Mouse (Mus musculus) liver, postnatal 0 days (tissue): ENCODE measurements around the gene Olfr556. TPM values are rescaled to one million over a fixed set of nuclear protein-coding genes. Genes with fewer than 3 reads are reported as not detected.
"Not testable (repeated sequence)": the region's sequence is repeated elsewhere in the genome, so short reads cannot be mapped to it uniquely, and the experiment has no call there.

Experiments used
- ATAC-seq: fragments of 200-750 bp; cut with Nextera tagmentation; 2 replicates; pipeline ENCODE4 v1.8.0; 2017; ENCODE audit warnings: mild to moderate bottlenecking, moderate library complexity
- DNase-seq: peaks from one replicate; pipeline ENCODE4 v3.0.0-alpha.2; 2016
- H3K27ac ChIP-seq: fragments of 300-500 bp; sonication (generic); 2 replicates; pipeline ENCODE4 v1.5.1; 2014; ENCODE audit warnings: antibody characterized with exemption, moderate library complexity, mild to moderate bottlenecking, low read depth
- H3K27me3 ChIP-seq: fragments of 300-500 bp; sonication (generic); 2 replicates; pipeline ENCODE4 v1.6.1; 2014; ENCODE audit warnings: low read length, control low read depth, mixed read lengths; ENCODE audit not compliant: insufficient read depth
- H3K36me3 ChIP-seq: fragments of 300-500 bp; sonication (generic); replicated peaks from 2 replicates; pipeline ENCODE4 v1.6.1; 2014; ENCODE audit warnings: mild to moderate bottlenecking, control low read depth, low read length, moderate library complexity, mixed read lengths; ENCODE audit not compliant: insufficient read depth
- H3K4me1 ChIP-seq: fragments of 300-500 bp; sonication (generic); 2 replicates; pipeline ENCODE4 v1.6.1; 2014; ENCODE audit warnings: antibody characterized with exemption, mild to moderate bottlenecking, control low read depth; ENCODE audit not compliant: insufficient read depth
- H3K4me2 ChIP-seq: fragments of 300-500 bp; sonication (generic); 2 replicates; pipeline ENCODE4 v1.6.1; 2014; ENCODE audit warnings: low read depth, mild to moderate bottlenecking, low read length, moderate library complexity, mixed read lengths
- H3K4me3 ChIP-seq: fragments of 300-500 bp; sonication (generic); 2 replicates; pipeline ENCODE4 v1.5.1; 2014; ENCODE audit warnings: low read depth, low read length
- H3K9ac ChIP-seq: fragments of 300-500 bp; sonication (generic); replicated peaks from 2 replicates; pipeline ENCODE4 v1.6.1; 2014; ENCODE audit warnings: mild to moderate bottlenecking, moderate library complexity
- H3K9me3 ChIP-seq: fragments of 300-500 bp; sonication (generic); 2 replicates; pipeline ENCODE4 v1.6.1; 2016; ENCODE audit warnings: mild to moderate bottlenecking, control low read depth, low read length, mixed read lengths
- CTCF ChIP-seq: sonication (generic); IDR thresholded peaks from 2 replicates; pipeline ENCODE4 v1.5.1; 2016; ENCODE audit warnings: antibody characterized with exemption, low read depth
- EP300 ChIP-seq: IDR thresholded peaks from 2 replicates; pipeline ENCODE4 v1.6.1; 2016; ENCODE audit warnings: antibody characterized with exemption, low read depth, mild to moderate bottlenecking
- WGBS: fragments of 180-500 bp; shearing (Covaris S2); extraction: QIAGEN DNeasy Blood & Tissue Kit; methylation state at CpG from one replicate; pipeline ENCODE4 v1.1.7; 2014; ENCODE audit not compliant: insufficient replicate concordance; 5-methylcytosine and 5-hydroxymethylcytosine counted together
- polyA plus RNA-seq: library from polyadenylated mRNA; unstranded; fragments of >200 nt; fragmentation: Nextera tagmentation; extraction: Ambion mirVana; gene quantifications from 2 replicates; pipeline ENCODE4 v1.2.1, GENCODE M21; 2015

Olfr556 gene
- polyA plus RNA-seq: not detected in 2 replicates

- TF ChIP-seq EP300 (no peak), CTCF (no peak)
- no peak for ATAC-seq
Measured at GRCm38 (mm10) chr7:102664599-102664998, at the start of gene Olfr556. Gene Olfr556 (plus strand): TSS chr7:102664899.

GRCm38 (mm10) chr7:102618118-102618517, 46.6 kb upstream of the Olfr556 start, which contains the start of gene Olfr553:
Gene Olfr553 (minus strand): TSS chr7:102618218.
- H3K36me3 ChIP-seq: no peaks in the 10 kb centered on the region
- no peaks in the 10 kb centered on the region for H3K9me3 ChIP-seq
- no peak within 1 kb of the TSS for H3K4me3 ChIP-seq
- no peaks in the 10 kb centered on the region for H3K4me1 ChIP-seq
- H3K27me3 ChIP-seq: no peaks in the 10 kb centered on the region
- DNase-seq (no peak), ATAC-seq (no peak)
- no peak within 1 kb of the TSS for H3K4me2 ChIP-seq
- TF ChIP-seq CTCF: no peak
- no peak for TF ChIP-seq EP300
- H3K27ac ChIP-seq: no peak within 1 kb of the TSS
- H3K9ac ChIP-seq: no peak within 1 kb of the TSS

More at GRCm38 (mm10) chr7:102664599-102664998, at the start of gene Olfr556:
- no peak within 1 kb of the TSS for H3K4me3 ChIP-seq
- 69% methylated on average over 3 of the region's 3 CpGs for WGBS
- H3K4me1 ChIP-seq: no peaks in the 10 kb centered on the region
- no peaks in the 10 kb centered on the region for H3K27me3 ChIP-seq
- DNase-seq: no peak
- H3K27ac ChIP-seq: no peak within 1 kb of the TSS
- H3K36me3 ChIP-seq: no peaks in the 10 kb centered on the region
- H3K4me2 ChIP-seq: no peak within 1 kb of the TSS
- H3K9ac ChIP-seq: no peak within 1 kb of the TSS
- no peaks in the 10 kb centered on the region for H3K9me3 ChIP-seq

GRCm38 (mm10) chr7:102619608-102620007, 45.1 kb upstream of the Olfr556 start:
- no peak overlapping the region for H3K4me2 ChIP-seq
- H3K9me3 ChIP-seq: no peaks in the 10 kb centered on the region
- DNase-seq (no peak), ATAC-seq (no peak)
- TF ChIP-seq EP300 (no peak), CTCF (no peak)
- H3K36me3 ChIP-seq: no peaks in the 10 kb centered on the region
- no peaks in the 10 kb centered on the region for H3K4me1 ChIP-seq
- 48% methylated on average over 5 of the region's 5 CpGs for WGBS
- H3K27me3 ChIP-seq: no peaks in the 10 kb centered on the region
- no peak overlapping the region for H3K9ac ChIP-seq
- no peak overlapping the region for H3K27ac ChIP-seq
- no peak overlapping the region for H3K4me3 ChIP-seq

- not testable (repeated sequence) for H3K4me2 ChIP-seq, DNase-seq, H3K4me3 ChIP-seq, H3K27me3 ChIP-seq, H3K4me1 ChIP-seq, H3K9me3 ChIP-seq, H3K9ac ChIP-seq, H3K36me3 ChIP-seq, ATAC-seq, H3K27ac ChIP-seq
- WGBS: 81% methylated on average over 18 of the region's 19 CpGs
Measured at GRCm38 (mm10) chr7:102620368-102620767, 44.3 kb upstream of the Olfr556 start.

GRCm38 (mm10) chr7:102636665-102637064, 28.0 kb upstream of the Olfr556 start:
- WGBS: 16% methylated on average over 3 of the region's 3 CpGs
- ATAC-seq (no peak), DNase-seq (peak; percentile 26)
- Histone ChIP-seq H3K27ac (no peak overlapping the region), H3K4me3 (no peak overlapping the region), H3K4me1 (no peaks in the 10 kb centered on the region), H3K36me3 (no peaks in the 10 kb centered on the region), H3K4me2 (no peak overlapping the region), H3K27me3 (no peaks in the 10 kb centered on the region), H3K9ac (no peak overlapping the region), H3K9me3 (no peaks in the 10 kb centered on the region)
- TF ChIP-seq EP300: no peak
- TF ChIP-seq CTCF: peak; percentile 79

- no peak within 1 kb of the TSS for H3K27ac ChIP-seq
- TF ChIP-seq CTCF: no peak
- TF ChIP-seq EP300: no peak
- H3K9me3 ChIP-seq: no peaks in the 10 kb centered on the region
- H3K4me2 ChIP-seq: no peak within 1 kb of the TSS
- no peak within 1 kb of the TSS for H3K9ac ChIP-seq
- H3K4me3 ChIP-seq: no peak within 1 kb of the TSS
- H3K4me1 ChIP-seq: no peaks in the 10 kb centered on the region
- H3K27me3 ChIP-seq: no peaks in the 10 kb centered on the region
- ATAC-seq: no peak
- DNase-seq: no peak
- WGBS: 69% methylated on average over 1 of the region's 1 CpGs
- no peaks in the 10 kb centered on the region for H3K36me3 ChIP-seq
Measured at GRCm38 (mm10) chr7:102638132-102638531, 26.6 kb upstream of the Olfr556 start, which contains the start of gene Olfr554. Gene Olfr554 (plus strand): TSS chr7:102638432.

GRCm38 (mm10) chr7:102644945-102645344, 19.8 kb upstream of the Olfr556 start:
- ATAC-seq: not testable (repeated sequence)

More at GRCm38 (mm10) chr7:102644945-102645344, 19.8 kb upstream of the Olfr556 start:
- H3K9ac ChIP-seq, H3K27ac ChIP-seq, DNase-seq, H3K4me3 ChIP-seq, H3K9me3 ChIP-seq, H3K4me2 ChIP-seq, H3K36me3 ChIP-seq, H3K27me3 ChIP-seq, H3K4me1 ChIP-seq: not testable (repeated sequence)
- 76% methylated on average over 3 of the region's 4 CpGs for whole genome bisulfite sequencing
